Mouse (Mus musculus) cerebellum, adult (tissue): Measurements from ENCODE around the gene Evi5.

Source experiments
- ATAC-seq: cut with Nextera tagmentation; 2 replicates; pipeline ENCODE4 v1.9.2; 2017; ENCODE audit warnings: mild to moderate bottlenecking, moderate library complexity, mixed read lengths; ENCODE audit not compliant: insufficient number of reproducible peaks, low FRiP score, low TSS enrichment

The Evi5 gene

DNA sequence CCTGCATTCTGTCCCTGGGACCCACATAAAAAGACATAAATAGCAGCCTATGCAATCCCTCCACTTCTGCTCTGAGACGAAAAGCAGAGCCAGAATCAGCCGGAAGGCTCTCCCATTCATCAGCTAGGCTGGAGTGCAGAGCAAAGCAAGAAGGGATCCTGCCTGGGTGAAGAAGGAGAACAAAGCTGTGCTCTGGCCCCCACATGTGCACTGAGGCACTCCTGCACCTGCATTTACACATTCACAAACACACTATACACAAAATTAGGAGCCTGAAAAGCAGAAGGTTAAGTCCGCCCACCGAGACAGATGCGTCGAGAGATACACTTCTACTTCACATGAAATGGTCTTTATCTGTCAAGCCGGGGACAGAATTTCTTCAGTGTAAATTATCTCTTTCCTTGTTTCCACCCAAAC, 1.0 kb downstream of the Evi5 start:
- ATAC-seq: no peak

DNA sequence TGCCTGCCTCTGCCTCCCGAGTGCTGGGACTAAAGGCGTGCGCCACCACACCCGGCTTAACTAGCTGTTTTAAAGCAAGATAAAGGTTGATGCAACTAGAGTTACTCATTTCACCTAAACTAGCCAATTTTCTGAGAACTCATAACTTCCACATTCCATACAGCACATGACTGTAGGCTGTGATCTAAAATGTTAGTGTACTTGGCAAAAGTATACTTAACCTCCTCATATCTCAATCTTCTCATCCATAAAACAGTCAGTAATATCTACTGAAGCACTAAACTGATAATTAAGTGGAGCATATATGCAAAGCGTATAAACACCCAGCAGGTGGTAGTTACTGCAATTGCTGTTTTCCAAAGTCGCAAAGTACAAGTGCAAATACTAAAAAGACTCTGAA, 1.6 kb downstream of the Evi5 start:
- no peak for ATAC-seq

- ATAC-seq: no peak
These were observed 5.2 kb downstream of the Evi5 start for GRCm38 (mm10) chr5:107869701-107870100.

- peak; percentile 98 for ATAC-seq
These were observed 5.9 kb downstream of the Evi5 start for GRCm38 (mm10) chr5:107868905-107869424.

DNA sequence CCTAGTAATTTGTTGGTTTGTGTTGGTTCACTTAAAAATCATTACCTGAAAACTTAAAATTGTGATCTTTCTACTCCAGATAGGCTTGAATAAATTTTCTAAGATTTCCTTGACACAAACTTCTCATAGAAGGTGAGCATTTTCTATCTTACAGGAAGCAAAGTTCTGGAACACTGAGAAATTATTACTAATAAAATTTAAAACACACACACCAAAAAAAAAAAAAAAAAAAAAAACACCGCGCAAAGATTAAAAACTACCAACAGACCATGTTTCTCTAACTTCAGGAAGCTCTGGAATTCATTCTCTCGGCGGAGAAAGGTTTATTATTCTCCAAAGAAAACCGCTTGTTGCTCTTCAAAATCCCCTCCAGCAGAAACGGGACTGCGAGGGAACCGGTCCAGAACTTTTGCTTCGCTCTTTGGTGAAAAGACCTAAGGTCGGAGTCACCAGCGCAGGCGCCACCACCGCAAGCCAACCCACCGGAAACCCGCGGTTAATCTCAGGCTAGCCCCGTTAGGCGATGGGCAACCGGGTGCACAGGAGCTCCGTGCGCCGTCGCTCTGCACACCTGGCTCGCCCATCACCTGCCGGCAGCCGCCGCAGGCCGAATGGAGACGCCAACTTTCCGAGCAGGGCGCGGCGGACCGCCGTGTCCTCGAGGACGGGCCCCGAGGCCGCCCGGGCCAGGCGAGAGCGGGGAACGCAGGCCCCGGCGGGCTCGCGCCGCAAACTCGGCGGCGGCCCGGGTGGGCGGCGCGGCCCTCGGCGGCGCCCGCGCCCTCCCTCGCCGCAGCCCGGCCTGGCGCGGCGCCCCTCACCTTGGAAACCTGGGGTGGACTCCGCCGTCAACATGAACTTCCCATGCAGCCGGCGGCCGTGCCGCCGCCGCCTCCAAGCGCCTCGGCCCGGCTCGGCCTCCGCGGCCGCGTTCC, 6.7 kb downstream of the Evi5 start:
- ATAC-seq: peak; percentile 47; the same call in 1 of the 2 replicates

DNA sequence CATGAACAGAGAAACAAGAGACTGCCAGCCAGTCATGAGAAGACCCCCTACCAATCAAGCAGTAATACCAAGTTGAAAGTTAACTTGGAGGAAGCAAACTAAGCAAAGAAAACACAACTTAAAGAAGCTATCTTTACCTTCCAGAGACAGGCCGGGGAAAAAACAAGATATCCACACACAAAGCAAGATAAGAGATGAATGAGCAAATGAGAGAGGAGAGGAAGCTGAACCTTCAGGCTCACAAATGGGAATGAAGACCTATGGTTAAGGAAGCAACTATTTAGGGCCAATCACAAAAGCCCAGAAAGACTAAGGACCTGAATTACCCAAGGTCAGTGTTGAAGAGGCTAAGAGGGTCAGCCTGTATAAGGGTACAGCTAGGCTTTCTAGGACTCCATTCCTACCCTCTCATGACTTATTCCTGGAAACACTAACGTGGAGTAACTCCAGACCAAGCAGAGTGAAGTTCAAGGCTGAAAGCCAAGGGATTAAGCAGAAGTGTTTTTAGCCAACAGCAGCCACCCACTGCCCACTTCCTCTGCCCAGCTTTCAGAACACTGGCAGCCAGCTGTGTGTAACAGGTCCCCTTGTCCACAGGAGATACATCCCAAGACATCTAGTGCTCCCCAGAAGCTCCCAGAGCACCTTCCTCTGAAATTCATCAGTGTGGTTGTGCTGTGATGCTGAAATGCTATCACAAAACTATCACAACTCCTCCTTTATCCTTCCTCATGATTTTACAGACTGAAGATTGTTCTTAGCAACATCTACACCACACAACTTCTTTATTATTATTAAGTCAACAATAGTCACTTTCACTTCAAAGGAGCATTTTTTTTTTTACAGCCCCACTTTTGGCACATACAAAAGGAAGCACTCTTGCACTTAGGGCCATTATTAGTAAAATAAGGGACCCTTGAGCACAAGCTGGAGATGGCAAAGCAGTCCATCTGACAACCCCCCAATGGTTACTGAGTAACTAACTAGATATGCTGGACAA, 8.5 kb downstream of the Evi5 start:
- ATAC-seq: no peak

- no peak for ATAC-seq
These were observed 10.9 kb downstream of the Evi5 start for GRCm38 (mm10) chr5:107863971-107864370.

DNA sequence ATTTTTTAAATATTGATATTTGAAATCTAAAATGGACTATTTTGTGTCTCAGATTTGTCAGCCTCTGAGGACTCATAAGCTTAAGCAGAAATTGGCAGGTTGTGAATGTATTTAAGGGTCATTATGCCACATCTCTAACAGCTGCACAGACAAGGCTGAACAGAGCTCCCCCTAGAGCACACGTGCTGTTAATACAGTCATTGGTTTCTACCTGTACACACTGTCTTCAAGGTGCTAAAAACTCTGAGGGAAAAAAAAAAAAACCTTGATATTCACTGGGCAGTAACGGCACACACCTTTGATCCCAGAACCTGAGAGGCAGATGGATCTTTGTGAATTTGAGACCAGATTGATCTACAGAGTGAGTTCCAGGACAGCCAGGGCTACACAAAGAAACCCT, 15.9 kb downstream of the Evi5 start:
- ATAC-seq: no peak

DNA sequence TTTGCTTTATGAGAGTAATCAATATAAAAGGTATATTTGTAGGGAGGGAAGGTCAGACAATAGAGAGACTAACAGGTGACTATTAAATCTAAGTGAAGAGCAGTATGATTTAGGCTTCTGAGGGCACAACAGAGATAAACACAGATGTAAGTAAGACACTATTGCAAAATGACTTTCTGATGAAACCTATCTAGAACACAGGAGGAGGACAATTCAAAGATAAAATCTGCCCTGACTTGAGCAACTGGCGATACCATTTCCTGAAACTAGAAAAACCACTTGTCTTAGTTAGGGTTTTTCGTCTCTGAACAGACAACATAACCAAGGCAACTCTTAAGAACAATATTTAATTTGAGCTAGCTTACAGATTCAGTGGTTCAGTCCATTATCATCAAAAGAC, 19.4 kb downstream of the Evi5 start:
- ATAC-seq: no peak

DNA sequence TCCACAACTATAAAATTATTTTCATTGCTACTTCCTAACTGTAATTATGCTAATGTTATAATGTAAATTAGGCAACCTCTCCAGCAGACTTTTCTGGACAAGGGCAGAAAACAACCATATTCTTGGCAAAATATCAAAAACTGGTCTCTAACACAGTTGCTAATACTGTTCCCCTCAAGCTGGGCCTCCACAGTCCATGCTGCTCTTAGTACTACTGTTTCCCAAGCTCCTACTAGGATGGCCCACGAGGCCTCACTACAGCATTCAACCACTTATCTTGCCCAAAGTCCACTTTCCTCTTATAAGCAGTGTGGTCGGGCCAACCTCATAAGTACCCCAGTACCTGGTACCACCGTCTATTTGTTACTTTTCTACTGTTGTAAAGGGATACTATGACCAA, 20.4 kb downstream of the Evi5 start:
- ATAC-seq: no peak

DNA sequence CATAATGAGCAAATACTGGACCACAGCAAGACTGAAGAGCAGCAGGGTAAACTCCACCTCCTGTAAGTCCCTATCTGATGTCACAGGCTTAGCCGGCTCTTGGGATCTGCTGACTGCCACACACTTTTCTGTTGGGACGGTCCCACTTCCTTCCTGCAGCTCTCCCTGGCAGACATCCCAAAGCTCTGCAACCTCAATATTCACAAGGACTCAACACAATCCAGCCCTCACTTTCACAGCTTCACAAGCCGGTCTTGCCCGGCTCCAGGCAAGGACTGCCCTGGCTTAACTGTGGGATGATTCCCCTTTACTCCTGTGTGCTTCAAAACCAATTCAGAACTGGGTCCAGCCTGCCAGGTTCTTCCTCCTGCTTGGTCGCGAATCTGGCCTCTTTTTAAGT, 21.1 kb downstream of the Evi5 start:
- ATAC-seq: no peak

GRCm38 (mm10) chr5:107848964-107849363, 25.9 kb downstream of the Evi5 start:
- no peak for ATAC-seq

DNA sequence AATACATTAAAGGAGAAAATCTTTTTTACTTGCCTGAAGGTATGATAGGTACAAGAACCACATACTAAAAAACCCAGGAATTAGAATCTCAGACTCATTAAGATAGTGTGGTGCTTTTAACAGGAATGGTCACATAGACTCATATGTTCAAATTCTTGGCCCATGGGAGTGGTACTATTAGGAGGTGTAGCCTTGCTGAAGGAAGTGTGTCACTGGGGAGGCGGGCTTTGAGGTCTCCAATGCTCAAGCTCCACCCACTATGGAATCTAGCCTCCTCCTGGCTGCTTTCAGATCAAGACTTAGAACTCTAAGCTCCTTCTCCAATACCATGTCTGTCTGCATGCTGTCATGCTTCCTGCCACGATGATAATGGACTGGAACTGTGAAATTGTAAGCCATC, 27.1 kb downstream of the Evi5 start:
- no peak for ATAC-seq

DNA sequence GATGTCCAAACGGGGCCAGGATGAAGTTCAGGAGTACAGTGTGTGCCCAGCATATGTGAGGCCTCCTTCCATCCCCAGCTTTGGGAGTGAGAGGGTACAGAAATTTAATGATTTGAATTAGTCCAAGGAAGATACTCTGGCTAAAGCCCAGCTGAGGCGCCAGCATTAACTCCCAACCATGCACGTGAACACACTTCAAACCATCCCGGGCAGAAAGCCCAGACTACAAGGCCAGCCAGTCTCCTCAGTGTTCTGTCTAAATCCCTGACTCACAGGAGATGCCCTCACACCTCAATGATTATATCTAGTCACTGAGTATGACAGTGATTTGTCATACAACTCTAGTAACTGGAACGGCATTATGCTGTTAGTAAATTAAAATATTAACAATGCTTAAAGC, 27.6 kb downstream of the Evi5 start:
- peak; percentile 52; the same call in 1 of the 2 replicates for ATAC-seq

GRCm38 (mm10) chr5:107840549-107841238, 34.2 kb downstream of the Evi5 start:
- ATAC-seq: no peak

DNA sequence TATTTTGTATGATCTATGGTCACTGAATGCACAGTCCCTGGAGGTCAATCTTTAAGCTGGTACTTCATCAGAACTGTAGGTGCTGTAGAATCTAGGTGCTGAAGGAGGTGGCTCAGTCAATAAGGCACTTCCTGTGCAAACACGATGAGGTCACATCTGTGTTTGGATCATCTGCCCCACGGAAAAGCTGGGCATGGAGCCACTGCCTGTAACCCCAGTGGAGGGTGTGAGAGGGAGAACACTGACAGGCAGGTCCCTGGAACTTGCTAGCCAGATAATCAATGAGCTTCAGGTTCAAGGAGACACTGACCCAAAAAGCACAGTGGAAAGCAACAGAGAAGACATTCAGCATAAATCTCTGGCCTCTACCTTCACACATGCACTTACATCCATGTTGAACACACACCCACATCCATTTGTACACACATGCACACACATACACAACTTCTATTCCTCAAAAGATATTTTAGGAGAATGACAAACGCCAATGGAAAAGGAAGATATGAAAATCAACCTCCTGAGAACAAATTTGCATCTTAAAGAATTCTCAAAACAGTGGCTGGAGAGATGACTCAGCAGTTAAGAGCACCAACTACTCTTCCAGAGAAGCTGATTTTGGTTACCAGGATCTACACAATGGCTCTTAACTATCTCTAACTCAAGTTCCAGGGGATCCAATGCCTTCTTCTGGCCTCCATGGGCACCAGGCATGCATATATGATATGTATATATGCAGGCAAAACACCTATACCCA, 35.8 kb downstream of the Evi5 start:
- no peak for ATAC-seq

DNA sequence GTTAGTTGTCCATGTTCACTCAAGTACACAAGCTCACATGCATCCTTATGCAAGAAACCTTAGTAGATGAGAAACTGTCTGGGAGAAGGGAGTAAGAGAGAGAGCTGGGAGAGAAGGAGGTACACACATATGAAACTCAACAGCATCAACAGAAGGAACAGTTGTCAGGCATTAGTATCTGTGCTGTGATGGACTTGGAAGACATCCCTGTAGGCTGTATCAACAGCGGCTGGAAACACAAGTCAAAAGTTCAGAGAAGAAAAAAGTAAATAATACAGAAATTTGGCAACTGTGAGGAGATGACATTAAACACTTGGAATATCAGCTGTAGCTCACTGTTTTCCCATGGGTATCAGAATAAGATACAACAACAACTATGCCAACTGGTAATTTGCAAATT, 40.6 kb downstream of the Evi5 start:
- no peak for ATAC-seq

- no peak for ATAC-seq
These were observed 43.6 kb downstream of the Evi5 start for GRCm38 (mm10) chr5:107831351-107831750.

DNA sequence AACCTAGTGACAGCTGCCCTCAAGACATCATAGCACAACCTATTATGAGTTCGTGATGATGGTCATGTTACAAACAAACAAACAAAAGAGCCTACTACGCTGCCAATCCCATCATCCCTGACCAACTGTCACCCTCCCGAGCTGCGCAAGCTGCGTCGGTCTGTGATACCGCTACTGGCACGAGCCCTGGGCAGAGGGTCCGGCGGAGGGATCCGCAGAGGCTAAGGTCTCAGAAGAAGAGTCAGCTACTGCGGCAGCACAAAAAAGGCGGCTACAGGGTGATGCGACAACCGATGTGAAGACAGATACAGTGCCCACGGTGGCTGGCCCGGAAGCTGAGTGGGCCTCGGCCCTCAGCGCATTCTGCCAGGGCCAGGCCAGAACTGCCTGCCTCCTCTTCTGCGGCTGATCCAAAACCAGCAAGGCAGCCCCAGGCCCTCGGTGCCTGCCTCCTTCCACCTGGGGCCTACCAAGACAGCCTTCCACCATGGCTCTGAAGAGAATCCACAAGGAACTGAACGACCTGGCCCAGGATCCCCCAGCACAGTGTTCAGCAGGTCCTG, 44.8 kb downstream of the Evi5 start, which contains the start of gene Ube2d2b:
Gene Ube2d2b (plus strand): TSS at position 102 of the 563 bp plus-strand sequence.
- ATAC-seq: no peak
